9 mouse cellular contexts compared by ENCODE assay signal in genomic region chr9:122014241-122014667, GRCm38 (mm10). TPM values are rescaled to one million over a fixed set of nuclear protein-coding genes. Genes with fewer than 3 reads are reported as not detected.
DNase-seq lines count a peak whose midpoint lies in the region; ATAC-seq and TF ChIP-seq lines count a peak whose summit lies in the region.
"Had no signal": no experiment of that assay in that cellular context is flagged by ENCODE, and none has a peak within 500 bp of the region (broad histone marks: within the 10 kb centered on the region; RNA-seq: fewer than 3 reads in every experiment).

No protein-coding gene starts in this region.

- H3K4me3 ChIP-seq in forebrain, embryonic 10.5 days: peak overlapping the region; percentile 19; the same call in 1 of the 2 replicates
- no peak overlapping the region for H3K4me3 ChIP-seq in forebrain, embryonic 16.5 days (replicated peaks; ENCODE audit: low read length)
- H3K4me3 ChIP-seq in hindbrain, embryonic 11.5 days (ENCODE audit: low read depth, low read length): no peak overlapping the region
- H3K4me3 ChIP-seq in megakaryocyte, embryonic 14.5 days (replicated peaks): peak overlapping the region; percentile 76
- H3K4me3 ChIP-seq: neural tube, embryonic 12.5 days had no signal

- no peak overlapping the region for H3K27ac ChIP-seq in forebrain, embryonic 10.5 days
- H3K27ac ChIP-seq in forebrain, embryonic 16.5 days (ENCODE audit: low read length): no peak overlapping the region
- H3K27ac ChIP-seq in hindbrain, embryonic 11.5 days (ENCODE audit: low read depth, low read length): no peak overlapping the region
- H3K27ac ChIP-seq: neural tube, embryonic 12.5 days had no signal

- H3K36me3 ChIP-seq in forebrain, embryonic 10.5 days (replicated peaks): no peaks in the 10 kb centered on the region
- no peaks in the 10 kb centered on the region for H3K36me3 ChIP-seq in forebrain, embryonic 16.5 days (ENCODE audit: control insufficient read depth, insufficient read depth)
- no peaks in the 10 kb centered on the region for H3K36me3 ChIP-seq in hindbrain, embryonic 11.5 days (ENCODE audit: control insufficient read depth, insufficient read depth, low read length)
- H3K36me3 ChIP-seq in megakaryocyte, embryonic 14.5 days (replicated peaks; ENCODE audit: low read length): no peaks in the 10 kb centered on the region
- H3K36me3 ChIP-seq: neural tube, embryonic 12.5 days had no signal

- no peak; the same call in 1 of the 2 replicates for ATAC-seq in forebrain, embryonic 16.5 days
- peak; percentile 83 for ATAC-seq in erythroid progenitor cell, adult 5-6 weeks (replicated peaks; ENCODE audit: low FRiP score, poor library complexity, severe bottlenecking)
- peak; percentile 35; the same call in 1 of the 2 replicates for ATAC-seq in hindbrain, embryonic 11.5 days (ENCODE audit: low FRiP score)

- peak; percentile 81 for TF ChIP-seq CTCF in brain, embryonic 14.5 days (IDR thresholded peaks at IDR 0.05; ENCODE audit: borderline replicate concordance, extremely low read depth, insufficient read depth, insufficient read length)

- TF ChIP-seq POLR2A in brain, embryonic 14.5 days (IDR thresholded peaks at IDR 0.05; ENCODE audit: borderline replicate concordance, extremely low read depth, insufficient read depth, insufficient read length, poor library complexity, severe bottlenecking): no peak

- peaks cover 5% of the 10 kb centered on the region; the same call in 1 of the 2 replicates for H3K27me3 ChIP-seq in forebrain, embryonic 10.5 days (ENCODE audit: poor library complexity, severe bottlenecking)
- no peaks in the 10 kb centered on the region for H3K27me3 ChIP-seq in forebrain, embryonic 16.5 days (replicated peaks; ENCODE audit: control insufficient read depth, insufficient read depth, low read length)
- no peaks in the 10 kb centered on the region for H3K27me3 ChIP-seq in hindbrain, embryonic 11.5 days (ENCODE audit: control insufficient read depth, insufficient read depth, low read length)
- peaks cover 27% of the 10 kb centered on the region for H3K27me3 ChIP-seq in megakaryocyte, embryonic 14.5 days (replicated peaks)
- H3K27me3 ChIP-seq: neural tube, embryonic 12.5 days had no signal

- peak; percentile 81 for DNase-seq in forebrain, embryonic 10.5 days (ENCODE audit: extremely low spot score, low spot score)
- DNase-seq in brain, embryonic 14.5 days (ENCODE audit: low read depth): peak; percentile 84
- DNase-seq in hindbrain, embryonic 11.5 days (ENCODE audit: low spot score): peak; percentile 85
- peak; percentile 80 to 81 for DNase-seq in layer of hippocampus, postnatal 14 days (ENCODE audit: low spot score in 2 of 2)
- peak; percentile 58 for DNase-seq in skeletal muscle tissue, adult 2 months (ENCODE audit: low read depth, low spot score)

- 11% methylated on average over 10 of the region's 10 CpGs for WGBS in forebrain, embryonic 10.5 days
- WGBS in forebrain, embryonic 16.5 days: 3% methylated on average over 10 of the region's 10 CpGs
- 11% methylated on average over 10 of the region's 10 CpGs for WGBS in hindbrain, embryonic 11.5 days

- H3K9ac ChIP-seq in forebrain, embryonic 16.5 days (replicated peaks; ENCODE audit: low read depth, low read length): no peak overlapping the region
- no peak overlapping the region for H3K9ac ChIP-seq in hindbrain, embryonic 11.5 days (ENCODE audit: low read depth, low read length)
- H3K9ac ChIP-seq: neural tube, embryonic 12.5 days had no signal

- H3K4me1 ChIP-seq in forebrain, embryonic 10.5 days: peaks cover 10% of the 10 kb centered on the region
- peaks cover 5% of the 10 kb centered on the region for H3K4me1 ChIP-seq in forebrain, embryonic 16.5 days (replicated peaks; ENCODE audit: control insufficient read depth, insufficient read depth, low read length)
- H3K4me1 ChIP-seq in hindbrain, embryonic 11.5 days (replicated peaks; ENCODE audit: control insufficient read depth, insufficient read depth, low read length): peaks cover 2% of the 10 kb centered on the region; the same call in 1 of the 2 replicates
- peaks cover 34% of the 10 kb centered on the region for H3K4me1 ChIP-seq in megakaryocyte, embryonic 14.5 days

- no peaks in the 10 kb centered on the region for H3K9me3 ChIP-seq in forebrain, embryonic 10.5 days
- H3K9me3 ChIP-seq in forebrain, embryonic 16.5 days (ENCODE audit: control insufficient read depth, low read length): no peaks in the 10 kb centered on the region
- H3K9me3 ChIP-seq in hindbrain, embryonic 11.5 days (ENCODE audit: control insufficient read depth, low read length): no peaks in the 10 kb centered on the region
- no peaks in the 10 kb centered on the region for H3K9me3 ChIP-seq in megakaryocyte, embryonic 14.5 days
- H3K9me3 ChIP-seq: neural tube, embryonic 12.5 days had no signal

- no peak overlapping the region for H3K4me2 ChIP-seq in forebrain, embryonic 16.5 days (ENCODE audit: low read length)
- no peak overlapping the region for H3K4me2 ChIP-seq in hindbrain, embryonic 11.5 days (replicated peaks; ENCODE audit: low read depth, low read length)
- H3K4me2 ChIP-seq: neural tube, embryonic 12.5 days had no signal

RNA-seq across cellular contexts. Expression of gene Pomgnt2, which starts 17.3 kb away (rescaled TPM):
- 12.5 and 13.6 TPM in 2 replicates for polyA plus RNA-seq in forebrain, embryonic 10.5 days (2016; fragmentation: Nextera tagmentation; extraction: Ambion mirVana)
- polyA plus RNA-seq in forebrain, embryonic 16.5 days (2015; fragmentation: Nextera tagmentation; extraction: Ambion mirVana): 28.3 and 32.5 TPM in 2 replicates
- 30.2 and 31.9 TPM in 2 replicates for polyA plus RNA-seq in brain, embryonic 14.5 days (2012; rRNA removed)
- total RNA-seq in erythroid progenitor cell, adult 5-6 weeks (2015; ENCODE audit: low replicate concordance): not detected in 2 replicates
- total RNA-seq in erythroid progenitor cell, adult 5-6 weeks (2017; ENCODE audit: low replicate concordance): 0.64 TPM in 1 of 2 replicates, not detected in the other
- polyA plus RNA-seq in hindbrain, embryonic 11.5 days (2014; fragmentation: Nextera tagmentation; extraction: Ambion mirVana): 8.8 and 9.6 TPM in 2 replicates
- total RNA-seq in layer of hippocampus, postnatal 14 days (2021): 10 to 100 TPM; 39.0 to 39.2 TPM
- 3.1 and 5.6 TPM in 2 replicates for polyA plus RNA-seq in megakaryocyte, embryonic 14.5 days (2012; ENCODE audit: insufficient read depth, low replicate concordance)

Comparison
In these comparisons a context has a peak if more than half of its experiments do, and no peak if none do; other contexts are left out.
1. H3K4me3 ChIP-seq: peak in forebrain, embryonic 10.5 days (single experiment) and megakaryocyte, embryonic 14.5 days (single experiment); none in forebrain, embryonic 16.5 days (single experiment) and hindbrain, embryonic 11.5 days (single experiment).
2. Peak in every context shown above with its lines, with median percentiles within 50 percentile points of each other: DNase-seq.